Mouse (Mus musculus) cerebellum, adult 2 months (tissue): Measurements from ENCODE around the gene Lrrc55. TPM values are rescaled to one million over a fixed set of nuclear protein-coding genes. Genes with fewer than 3 reads are reported as not detected.

ENCODE experiments used
- DNase-seq, 2 experiments: peaks; one replicate each; pipeline ENCODE4 v3.0.0; 2021
- H3K27ac ChIP-seq: fragments of 200-500 bp; 2 replicates; pipeline ENCODE4 v1.5.1; 2012; ENCODE audit warnings: low read length, control low read depth, inconsistent platforms; ENCODE audit not compliant: insufficient read depth
- H3K27me3 ChIP-seq: fragments of 200-500 bp; 2 replicates; pipeline ENCODE4 v1.6.1; 2012; ENCODE audit warnings: inconsistent platforms, mild to moderate bottlenecking, low read length, moderate library complexity; ENCODE audit not compliant: control insufficient read depth, insufficient read depth
- H3K4me1 ChIP-seq: fragments of 200-500 bp; 2 replicates; pipeline ENCODE4 v1.6.1; 2011; ENCODE audit warnings: low read length; ENCODE audit not compliant: control insufficient read depth, insufficient read depth
- H3K4me3 ChIP-seq: fragments of 200-500 bp; replicated peaks from 2 replicates; pipeline ENCODE3; 2011; ENCODE audit warnings: mild to moderate bottlenecking, low read depth, low read length, control low read depth; ENCODE audit not compliant: insufficient read depth
- CTCF ChIP-seq: fragments of 200-500 bp; IDR thresholded peaks from 2 replicates; pipeline ENCODE4 v1.5.1; 2011; ENCODE audit warnings: low read depth, mild to moderate bottlenecking, control low read depth, low read length, moderate library complexity, borderline replicate concordance; ENCODE audit not compliant: insufficient read depth
- POLR2A ChIP-seq: fragments of 200-500 bp; IDR thresholded peaks from 2 replicates; pipeline ENCODE4 v1.6.1; 2011; ENCODE audit warnings: low read length, control low read depth, borderline replicate concordance; ENCODE audit not compliant: insufficient read depth
- WGBS: fragments of 180-500 bp; shearing (Covaris S2); methylation state at CpG from one replicate; pipeline ENCODE4 v1.1.7; 2018; 5-methylcytosine and 5-hydroxymethylcytosine counted together
- polyA plus RNA-seq: library from polyadenylated mRNA; depleted of rRNA; stranded (reverse); fragments of >200 nt; gene quantifications from 2 replicates; pipeline ENCODE4 v1.2.3, GENCODE M21; 2012

Gene Lrrc55
- polyA plus RNA-seq, 1 experiment = 8.3 TPM

DNA sequence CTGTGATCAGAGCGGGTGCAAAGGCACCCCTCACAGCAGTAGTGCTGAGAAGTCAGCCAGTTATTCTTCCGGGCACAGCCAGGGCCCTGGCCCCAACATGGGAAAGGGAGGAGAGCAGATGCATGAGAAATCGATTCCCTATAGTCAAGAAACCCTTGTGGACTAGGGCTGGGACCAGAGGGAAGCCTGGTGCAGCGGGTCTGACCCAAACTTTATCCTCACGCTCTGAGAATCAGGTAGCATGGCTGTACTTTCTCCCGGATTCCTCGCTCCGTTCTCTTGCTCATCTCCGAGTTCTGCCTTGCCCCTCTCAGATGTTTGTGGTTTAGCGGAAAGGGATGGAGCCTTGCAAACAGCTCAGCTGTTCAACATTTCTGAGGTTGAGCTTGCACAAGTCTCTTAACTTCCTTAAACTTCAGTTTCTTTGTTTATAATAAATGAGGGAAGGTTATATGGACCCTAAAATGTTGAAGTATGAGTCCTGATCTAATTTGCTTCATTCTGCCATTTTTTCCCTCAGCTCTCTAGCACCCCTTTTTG is 59.3 kb downstream of the Lrrc55 start:
- TF ChIP-seq POLR2A (no peak), CTCF (no peak)
- Histone ChIP-seq H3K4me3 (no peak overlapping the region), H3K27ac (no peak overlapping the region), H3K27me3 (no peaks in the 10 kb centered on the region), H3K4me1 (no peaks in the 10 kb centered on the region; the same call in 1 of the 2 replicates)
- DNase-seq = no peak
- WGBS = 80% methylated on average over 10 of the region's 10 CpGs

DNA sequence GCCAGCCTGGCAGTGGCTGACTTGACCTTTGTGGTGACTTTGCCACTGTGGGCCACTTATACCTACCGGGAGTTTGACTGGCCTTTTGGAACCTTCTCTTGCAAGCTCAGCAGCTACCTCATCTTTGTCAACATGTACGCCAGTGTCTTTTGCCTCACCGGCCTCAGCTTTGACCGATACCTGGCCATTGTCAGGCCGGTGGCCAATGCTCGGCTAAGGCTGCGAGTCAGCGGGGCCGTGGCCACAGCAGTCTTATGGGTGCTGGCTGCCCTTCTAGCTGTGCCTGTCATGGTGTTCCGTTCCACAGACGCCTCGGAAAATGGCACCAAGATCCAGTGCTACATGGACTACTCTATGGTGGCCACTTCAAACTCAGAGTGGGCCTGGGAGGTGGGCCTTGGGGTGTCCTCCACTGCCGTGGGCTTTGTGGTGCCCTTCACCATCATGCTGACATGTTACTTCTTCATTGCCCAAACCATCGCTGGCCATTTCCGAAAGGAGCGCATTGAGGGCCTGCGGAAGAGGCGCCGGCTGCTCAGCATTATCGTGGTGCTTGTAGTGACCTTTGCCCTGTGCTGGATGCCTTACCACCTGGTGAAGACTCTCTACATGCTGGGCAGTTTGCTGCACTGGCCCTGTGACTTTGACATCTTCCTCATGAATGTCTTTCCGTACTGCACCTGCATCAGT is 60.0 kb downstream of the Lrrc55 start:
- 92% methylated on average over 21 of the region's 21 CpGs for WGBS
- TF ChIP-seq CTCF (no peak), POLR2A (no peak)
- DNase-seq = no peak

GRCm38 (mm10) chr2:85136089-85136488 is 60.9 kb downstream of the Lrrc55 start, which contains the start of gene Aplnr:
Gene Aplnr (plus strand): TSS chr2:85136225.
- whole genome bisulfite sequencing = 22% methylated on average over 4 of the region's 4 CpGs
- H3K27ac ChIP-seq = no peak within 1 kb of the TSS
- H3K4me1 ChIP-seq = no peaks in the 10 kb centered on the region; the same call in 1 of the 2 replicates
- no peaks in the 10 kb centered on the region for H3K27me3 ChIP-seq
- no peak for DNase-seq
- H3K4me3 ChIP-seq = no peak within 1 kb of the TSS
- TF ChIP-seq POLR2A = no peak

More for the DNA sequence above, 60.0 kb downstream of the Lrrc55 start:
- H3K4me1 ChIP-seq = no peaks in the 10 kb centered on the region; the same call in 1 of the 2 replicates
- no peak overlapping the region for H3K4me3 ChIP-seq
- H3K27me3 ChIP-seq = no peaks in the 10 kb centered on the region
- no peak overlapping the region for H3K27ac ChIP-seq

GRCm38 (mm10) chr2:85135099-85135498 is 61.9 kb downstream of the Lrrc55 start:
- WGBS = 54% methylated on average over 1 of the region's 1 CpGs

GRCm38 (mm10) chr2:85132204-85132603 is 64.8 kb downstream of the Lrrc55 start:
- no peak for DNase-seq
- Histone ChIP-seq H3K4me3 (no peak overlapping the region), H3K4me1 (no peaks in the 10 kb centered on the region; the same call in 1 of the 2 replicates), H3K27me3 (no peaks in the 10 kb centered on the region), H3K27ac (no peak overlapping the region)
- TF ChIP-seq CTCF (no peak), POLR2A (no peak)
- WGBS = 53% methylated on average over 2 of the region's 2 CpGs

More at GRCm38 (mm10) chr2:85135099-85135498, 61.9 kb downstream of the Lrrc55 start:
- H3K4me3 ChIP-seq = no peak overlapping the region
- H3K27ac ChIP-seq = no peak overlapping the region
- H3K27me3 ChIP-seq = no peaks in the 10 kb centered on the region
- DNase-seq = no peak
- H3K4me1 ChIP-seq = no peaks in the 10 kb centered on the region; the same call in 1 of the 2 replicates
- no peak for TF ChIP-seq POLR2A

- no peaks in the 10 kb centered on the region for H3K27me3 ChIP-seq
- H3K27ac ChIP-seq = no peak overlapping the region
- H3K4me1 ChIP-seq = no peaks in the 10 kb centered on the region; the same call in 1 of the 2 replicates
- DNase-seq = no peak
- TF ChIP-seq POLR2A (no peak), CTCF (no peak)
- WGBS = 7% methylated on average over 1 of the region's 1 CpGs
- H3K4me3 ChIP-seq = no peak overlapping the region
Observed at GRCm38 (mm10) chr2:85131724-85132123, 65.3 kb downstream of the Lrrc55 start.

GRCm38 (mm10) chr2:85131226-85131625 is 65.8 kb downstream of the Lrrc55 start:
- 50% methylated on average over 2 of the region's 2 CpGs for WGBS
- Histone ChIP-seq H3K27me3 (no peaks in the 10 kb centered on the region), H3K27ac (no peak overlapping the region), H3K4me3 (no peak overlapping the region), H3K4me1 (no peaks in the 10 kb centered on the region; the same call in 1 of the 2 replicates)
- DNase-seq = no peak
- TF ChIP-seq POLR2A (no peak), CTCF (no peak)

- no peaks in the 10 kb centered on the region; the same call in 1 of the 2 replicates for H3K4me1 ChIP-seq
- no peak overlapping the region for H3K27ac ChIP-seq
- TF ChIP-seq POLR2A (no peak), CTCF (no peak)
- DNase-seq = no peak
- WGBS = 66% methylated on average over 6 of the region's 6 CpGs
- no peak overlapping the region for H3K4me3 ChIP-seq
- H3K27me3 ChIP-seq = no peaks in the 10 kb centered on the region
Observed at GRCm38 (mm10) chr2:85129496-85129971, 67.5 kb downstream of the Lrrc55 start.
